Mouse (Mus musculus) G1E (cell line): ENCODE data around the gene Dpp4. TPM values are rescaled to one million over a fixed set of nuclear protein-coding genes. Genes with fewer than 3 reads are reported as not detected.

Source experiments
- ATAC-seq: 2 replicates; pipeline ENCODE4 v1.8.0; 2016; ENCODE audit warnings: mild to moderate bottlenecking; ENCODE audit not compliant: insufficient number of reproducible peaks, poor library complexity, low FRiP score, severe bottlenecking; ENCODE audit errors: extremely low read depth
- DNase-seq: peaks from one replicate; pipeline ENCODE4 v3.0.0; 2012; ENCODE audit warnings: low spot score
- H3K27me3 ChIP-seq: 2 replicates; pipeline ENCODE4 v1.6.1; 2012; ENCODE audit warnings: mild to moderate bottlenecking, low read length, inconsistent platforms; ENCODE audit not compliant: insufficient read depth
- H3K36me3 ChIP-seq: replicated peaks from 2 replicates; pipeline ENCODE3; 2012; ENCODE audit warnings: mild to moderate bottlenecking, inconsistent platforms
- H3K4me1 ChIP-seq: 2 replicates; pipeline ENCODE4 v1.6.1; 2012; ENCODE audit warnings: low read depth, low read length, inconsistent platforms, mixed read lengths; ENCODE audit not compliant: insufficient read depth
- H3K4me3 ChIP-seq: 2 replicates; pipeline ENCODE4 v1.5.1; 2012; ENCODE audit warnings: low read depth, mild to moderate bottlenecking, inconsistent platforms, low read length, moderate library complexity, mixed read lengths
- H3K9me3 ChIP-seq: replicated peaks from 2 replicates; pipeline ENCODE4 v1.6.1; 2012; ENCODE audit warnings: inconsistent platforms
- CTCF ChIP-seq: IDR thresholded peaks from 2 replicates; pipeline ENCODE4 v1.5.1; 2012; ENCODE audit warnings: low read depth, low read length, inconsistent platforms, mixed read lengths
- GATA1 ChIP-seq: IDR thresholded peaks from 2 replicates; pipeline ENCODE4 v1.6.1; 2012; ENCODE audit warnings: borderline replicate concordance, low read length, inconsistent platforms, mixed read lengths
- GATA2 ChIP-seq: IDR thresholded peaks from 2 replicates; pipeline ENCODE4 v1.6.1; 2012; ENCODE audit warnings: low read depth, low read length, inconsistent platforms, borderline replicate concordance
- POLR2AphosphoS5 ChIP-seq: IDR thresholded peaks from 2 replicates; pipeline ENCODE4 v1.6.1; 2012; ENCODE audit warnings: low read depth, low read length, inconsistent platforms; ENCODE audit not compliant: insufficient replicate concordance
- TAL1 ChIP-seq: conservative IDR thresholded peaks from 2 replicates; pipeline ENCODE4 v1.6.1; 2012; ENCODE audit warnings: low read depth, low read length, inconsistent platforms, mixed read lengths
- polyA plus RNA-seq: library from polyadenylated mRNA; stranded (reverse); fragments of >175 nt; gene quantifications from 2 replicates; pipeline ENCODE4 v1.2.3, GENCODE M21; 2012
- total RNA-seq, 2 experiments: library from RNA; stranded (forward) in 1 of 2; stranded (reverse) in 1 of 2; fragments of 200-1000 nt in 1 of 2; fragments of >200 nt in 1 of 2; fragmentation: Nextera tagmentation in 1 of 2; gene quantifications; 2 replicates each; pipeline ENCODE4 v1.2.3; 2014 to 2017

The Dpp4 gene
- total and polyA plus RNA-seq, 3 experiments, result 0.04 to 2.3 (median 0.27) TPM

GRCm38 (mm10) chr2:62301716-62302115 is 110.3 kb downstream of the Dpp4 start:
- ATAC-seq (no peak), DNase-seq (no peak)
- no peak for TF ChIP-seq TAL1
- TF ChIP-seq GATA1, result no peak
- TF ChIP-seq POLR2AphosphoS5, result no peak
- no peak for TF ChIP-seq CTCF
- TF ChIP-seq GATA2, result no peak
- Histone ChIP-seq H3K36me3 (no peaks in the 10 kb centered on the region), H3K27me3 (no peaks in the 10 kb centered on the region), H3K4me3 (no peak overlapping the region), H3K9me3 (no peaks in the 10 kb centered on the region), H3K4me1 (no peaks in the 10 kb centered on the region)

GRCm38 (mm10) chr2:62293846-62294245 is 118.2 kb downstream of the Dpp4 start:
- no peaks in the 10 kb centered on the region for H3K36me3 ChIP-seq
- no peak for ATAC-seq
- no peaks in the 10 kb centered on the region for H3K27me3 ChIP-seq
- H3K4me1 ChIP-seq, result peaks cover 5% of the 10 kb centered on the region; the same call in 1 of the 2 replicates
- TF ChIP-seq GATA1, result no peak
- TF ChIP-seq CTCF, result no peak
- no peak for TF ChIP-seq GATA2
- TF ChIP-seq TAL1, result no peak
- TF ChIP-seq POLR2AphosphoS5, result no peak
- H3K9me3 ChIP-seq, result no peaks in the 10 kb centered on the region
- no peak for DNase-seq
- no peak overlapping the region for H3K4me3 ChIP-seq

- no peak overlapping the region; the same call in 1 of the 2 replicates for H3K4me3 ChIP-seq
- no peaks in the 10 kb centered on the region for H3K36me3 ChIP-seq
- DNase-seq (no peak), ATAC-seq (peak; percentile 54)
- H3K4me1 ChIP-seq, result peaks cover 25% of the 10 kb centered on the region
- no peaks in the 10 kb centered on the region for H3K27me3 ChIP-seq
- TF ChIP-seq GATA2 (no peak), GATA1 (no peak), POLR2AphosphoS5 (no peak), CTCF (no peak), TAL1 (no peak)
- H3K9me3 ChIP-seq, result no peaks in the 10 kb centered on the region
These were observed 124.5 kb downstream of the Dpp4 start for GRCm38 (mm10) chr2:62287532-62287931.

GRCm38 (mm10) chr2:62285847-62286246 is 126.2 kb downstream of the Dpp4 start:
- H3K9me3 ChIP-seq, result no peaks in the 10 kb centered on the region
- peaks cover 25% of the 10 kb centered on the region for H3K4me1 ChIP-seq
- TF ChIP-seq POLR2AphosphoS5 (no peak), GATA1 (no peak), TAL1 (no peak), CTCF (no peak), GATA2 (no peak)
- DNase-seq (no peak), ATAC-seq (no peak)
- no peaks in the 10 kb centered on the region for H3K27me3 ChIP-seq
- H3K36me3 ChIP-seq, result no peaks in the 10 kb centered on the region
- H3K4me3 ChIP-seq, result no peak overlapping the region

GRCm38 (mm10) chr2:62285026-62285425 is 127.0 kb downstream of the Dpp4 start:
- peak; percentile 74 for ATAC-seq
- peak; percentile 6 for DNase-seq

More at GRCm38 (mm10) chr2:62285026-62285425, 127.0 kb downstream of the Dpp4 start:
- Histone ChIP-seq H3K27me3 (no peaks in the 10 kb centered on the region), H3K4me3 (no peak overlapping the region), H3K9me3 (no peaks in the 10 kb centered on the region), H3K36me3 (no peaks in the 10 kb centered on the region), H3K4me1 (peaks cover 25% of the 10 kb centered on the region)
- no peak for TF ChIP-seq CTCF
- peak; percentile 45 for TF ChIP-seq TAL1

Other genes starting within 250 kb of the Dpp4 start
- 1.7 TPM in 1 of 2 replicates, not detected in the other for gene Gcg, start 71.4 kb upstream of the Dpp4 start, total RNA-seq (2014; fragmentation: Nextera tagmentation)
- 0.16 and 0.41 TPM in 2 replicates for gene Gcg, start 71.4 kb upstream of the Dpp4 start, total RNA-seq (2017)
- 0.05 TPM in 1 of 2 replicates, not detected in the other for gene Gcg, start 71.4 kb upstream of the Dpp4 start, polyA plus RNA-seq
- gene Fap, start 161.8 kb upstream of the Dpp4 start, total RNA-seq (2014; fragmentation: Nextera tagmentation), result not detected in 2 replicates
- gene Fap, start 161.8 kb upstream of the Dpp4 start, total RNA-seq (2017), result 0.23 TPM in 1 of 2 replicates, not detected in the other
- gene Fap, start 161.8 kb upstream of the Dpp4 start, polyA plus RNA-seq, result not detected in 2 replicates
- gene Ifih1, start 234.0 kb upstream of the Dpp4 start, total RNA-seq (2014; fragmentation: Nextera tagmentation), result 27.5 and 31.9 TPM in 2 replicates
- gene Ifih1, start 234.0 kb upstream of the Dpp4 start, total RNA-seq (2017), result 16.1 and 20.8 TPM in 2 replicates
- 7.0 and 7.2 TPM in 2 replicates for gene Ifih1, start 234.0 kb upstream of the Dpp4 start, polyA plus RNA-seq